Mouse (Mus musculus): ENCODE measurements at regions not wholly inside any gene's neighbourhood (a gene's known extent, or its start where the extent isn't known, plus 50 kb on each side); places are given as distances from the start of the nearest gene placed in this dataset.

GRCm38 (mm10) chr1:143204070-143204469 lies 436.4 kb upstream of the B3galt2 start:
- H3K4me3 ChIP-seq (ENCODE audit: low read length) = no peak overlapping the region
- no peak overlapping the region for H3K27ac ChIP-seq (ENCODE audit: low read length)
- no peak overlapping the region for H3K9ac ChIP-seq (ENCODE audit: low read length)
- ATAC-seq (replicated peaks; ENCODE audit: extremely low read depth, insufficient read depth, low FRiP score) = no peak
- H3K27me3 ChIP-seq (ENCODE audit: control insufficient read depth, insufficient read depth, low read length) = no peaks in the 10 kb centered on the region
- H3K9me3 ChIP-seq (replicated peaks; ENCODE audit: control insufficient read depth, low read length) = no peaks in the 10 kb centered on the region
- H3K4me2 ChIP-seq (ENCODE audit: low read depth, low read length) = no peak overlapping the region
- H3K36me3 ChIP-seq (ENCODE audit: control insufficient read depth, insufficient read depth) = no peaks in the 10 kb centered on the region
- peaks cover 5% of the 10 kb centered on the region; the same call in 1 of the 2 replicates for H3K4me1 ChIP-seq (ENCODE audit: control insufficient read depth, insufficient read depth, low read length)

GRCm38 (mm10) chr1:143206995-143207394 lies 433.5 kb upstream of the B3galt2 start:
- no peak overlapping the region for H3K27ac ChIP-seq (ENCODE audit: low read length)
- 73% methylated on average over 3 of the region's 3 CpGs for WGBS

GRCm38 (mm10) chr1:143207399-143208065 lies 432.9 kb upstream of the B3galt2 start:
- WGBS = 79% methylated on average over 6 of the region's 6 CpGs
- ATAC-seq (replicated peaks; ENCODE audit: extremely low read depth, insufficient read depth, low FRiP score) = no peak
- Histone ChIP-seq H3K27ac (ENCODE audit: low read length) (no peak overlapping the region), H3K9me3 (replicated peaks; ENCODE audit: control insufficient read depth, low read length) (no peaks in the 10 kb centered on the region), H3K4me2 (ENCODE audit: low read depth, low read length) (no peak overlapping the region), H3K36me3 (ENCODE audit: control insufficient read depth, insufficient read depth) (no peaks in the 10 kb centered on the region), H3K9ac (ENCODE audit: low read length) (no peak overlapping the region), H3K27me3 (ENCODE audit: control insufficient read depth, insufficient read depth, low read length) (no peaks in the 10 kb centered on the region), H3K4me3 (ENCODE audit: low read length) (no peak overlapping the region), H3K4me1 (ENCODE audit: control insufficient read depth, insufficient read depth, low read length) (no peaks in the 10 kb centered on the region)

More at GRCm38 (mm10) chr1:143206995-143207394, 433.5 kb upstream of the B3galt2 start:
- no peak for ATAC-seq (replicated peaks; ENCODE audit: extremely low read depth, insufficient read depth, low FRiP score)
- Histone ChIP-seq H3K9me3 (replicated peaks; ENCODE audit: control insufficient read depth, low read length) (no peaks in the 10 kb centered on the region), H3K9ac (ENCODE audit: low read length) (no peak overlapping the region), H3K4me1 (ENCODE audit: control insufficient read depth, insufficient read depth, low read length) (no peaks in the 10 kb centered on the region), H3K36me3 (ENCODE audit: control insufficient read depth, insufficient read depth) (no peaks in the 10 kb centered on the region), H3K4me2 (ENCODE audit: low read depth, low read length) (no peak overlapping the region), H3K4me3 (ENCODE audit: low read length) (no peak overlapping the region), H3K27me3 (ENCODE audit: control insufficient read depth, insufficient read depth, low read length) (no peaks in the 10 kb centered on the region)

- H3K9me3 ChIP-seq (replicated peaks; ENCODE audit: control insufficient read depth, low read length) = no peaks in the 10 kb centered on the region
- no peak overlapping the region for H3K27ac ChIP-seq (ENCODE audit: low read length)
- H3K4me2 ChIP-seq (ENCODE audit: low read depth, low read length) = no peak overlapping the region
- H3K36me3 ChIP-seq (ENCODE audit: control insufficient read depth, insufficient read depth) = no peaks in the 10 kb centered on the region
- no peak overlapping the region for H3K4me3 ChIP-seq (ENCODE audit: low read length)
- H3K4me1 ChIP-seq (ENCODE audit: control insufficient read depth, insufficient read depth, low read length) = no peaks in the 10 kb centered on the region
- H3K9ac ChIP-seq (ENCODE audit: low read length) = no peak overlapping the region
- no peaks in the 10 kb centered on the region for H3K27me3 ChIP-seq (ENCODE audit: control insufficient read depth, insufficient read depth, low read length)
- ATAC-seq (replicated peaks; ENCODE audit: extremely low read depth, insufficient read depth, low FRiP score) = no peak
Observed at GRCm38 (mm10) chr1:143217401-143217800, 423.1 kb upstream of the B3galt2 start.

GRCm38 (mm10) chr1:143231969-143232368 lies 408.5 kb upstream of the B3galt2 start:
- Histone ChIP-seq H3K4me2 (ENCODE audit: low read depth, low read length) (no peak overlapping the region), H3K36me3 (ENCODE audit: control insufficient read depth, insufficient read depth) (no peaks in the 10 kb centered on the region), H3K27me3 (ENCODE audit: control insufficient read depth, insufficient read depth, low read length) (no peaks in the 10 kb centered on the region), H3K9me3 (replicated peaks; ENCODE audit: control insufficient read depth, low read length) (no peaks in the 10 kb centered on the region), H3K9ac (ENCODE audit: low read length) (no peak overlapping the region), H3K27ac (ENCODE audit: low read length) (no peak overlapping the region), H3K4me1 (ENCODE audit: control insufficient read depth, insufficient read depth, low read length) (no peaks in the 10 kb centered on the region), H3K4me3 (ENCODE audit: low read length) (no peak overlapping the region)
- 82% methylated on average over 7 of the region's 7 CpGs for WGBS
- no peak for ATAC-seq (replicated peaks; ENCODE audit: extremely low read depth, insufficient read depth, low FRiP score)

GRCm38 (mm10) chr1:143258470-143259215 lies 381.8 kb upstream of the B3galt2 start:
- H3K36me3 ChIP-seq (ENCODE audit: control insufficient read depth, insufficient read depth) = no peaks in the 10 kb centered on the region
- WGBS = 54% methylated on average over 5 of the region's 5 CpGs

GRCm38 (mm10) chr1:143263263-143264038 lies 377.0 kb upstream of the B3galt2 start:
- Histone ChIP-seq H3K27me3 (ENCODE audit: control insufficient read depth, insufficient read depth, low read length) (no peaks in the 10 kb centered on the region), H3K4me2 (ENCODE audit: low read depth, low read length) (no peak overlapping the region), H3K36me3 (ENCODE audit: control insufficient read depth, insufficient read depth) (no peaks in the 10 kb centered on the region), H3K9me3 (replicated peaks; ENCODE audit: control insufficient read depth, low read length) (no peaks in the 10 kb centered on the region), H3K4me1 (ENCODE audit: control insufficient read depth, insufficient read depth, low read length) (no peaks in the 10 kb centered on the region), H3K27ac (ENCODE audit: low read length) (no peak overlapping the region), H3K9ac (ENCODE audit: low read length) (no peak overlapping the region), H3K4me3 (ENCODE audit: low read length) (no peak overlapping the region)
- 70% methylated on average over 11 of the region's 11 CpGs for WGBS
- no peak for ATAC-seq (replicated peaks; ENCODE audit: extremely low read depth, insufficient read depth, low FRiP score)

More at GRCm38 (mm10) chr1:143258470-143259215, 381.8 kb upstream of the B3galt2 start:
- H3K27me3 ChIP-seq (ENCODE audit: control insufficient read depth, insufficient read depth, low read length) = no peaks in the 10 kb centered on the region
- H3K9ac ChIP-seq (ENCODE audit: low read length) = no peak overlapping the region
- no peaks in the 10 kb centered on the region for H3K4me1 ChIP-seq (ENCODE audit: control insufficient read depth, insufficient read depth, low read length)
- H3K9me3 ChIP-seq (replicated peaks; ENCODE audit: control insufficient read depth, low read length) = no peaks in the 10 kb centered on the region
- H3K27ac ChIP-seq (ENCODE audit: low read length) = no peak overlapping the region
- no peak for ATAC-seq (replicated peaks; ENCODE audit: extremely low read depth, insufficient read depth, low FRiP score)
- no peak overlapping the region for H3K4me3 ChIP-seq (ENCODE audit: low read length)
- no peak overlapping the region for H3K4me2 ChIP-seq (ENCODE audit: low read depth, low read length)

GRCm38 (mm10) chr1:143265216-143265615 lies 375.2 kb upstream of the B3galt2 start:
- no peaks in the 10 kb centered on the region for H3K36me3 ChIP-seq (ENCODE audit: control insufficient read depth, insufficient read depth)
- H3K4me2 ChIP-seq (ENCODE audit: low read depth, low read length) = no peak overlapping the region
- H3K27me3 ChIP-seq (ENCODE audit: control insufficient read depth, insufficient read depth, low read length) = no peaks in the 10 kb centered on the region
- H3K9ac ChIP-seq (ENCODE audit: low read length) = no peak overlapping the region
- H3K27ac ChIP-seq (ENCODE audit: low read length) = no peak overlapping the region
- 75% methylated on average over 4 of the region's 4 CpGs for WGBS
- H3K9me3 ChIP-seq (replicated peaks; ENCODE audit: control insufficient read depth, low read length) = no peaks in the 10 kb centered on the region
- H3K4me1 ChIP-seq (ENCODE audit: control insufficient read depth, insufficient read depth, low read length) = no peaks in the 10 kb centered on the region
- ATAC-seq (replicated peaks; ENCODE audit: extremely low read depth, insufficient read depth, low FRiP score) = no peak
- no peak overlapping the region for H3K4me3 ChIP-seq (ENCODE audit: low read length)
